Mouse (Mus musculus) neural tube, embryonic 12.5 days (tissue): Measurements from ENCODE around the gene Gm28047. TPM values are rescaled to one million over a fixed set of nuclear protein-coding genes. Genes with fewer than 3 reads are reported as not detected.
A peak's percentile ranks its signal among the peaks of the same experiment; 100 is the strongest.
"Not testable (repeated sequence)": the region's sequence is repeated elsewhere in the genome, so short reads cannot be mapped to it uniquely, and the experiment has no call there.

Experiments used
- ATAC-seq: fragments of 200-750 bp; cut with Nextera tagmentation; 2 replicates; pipeline ENCODE4 v1.8.0; 2017; ENCODE audit warnings: low read depth, mild to moderate bottlenecking, moderate TSS enrichment, moderate library complexity; ENCODE audit not compliant: low FRiP score
- H3K27ac ChIP-seq: fragments of 300-500 bp; sonication (generic); 2 replicates; pipeline ENCODE4 v1.5.1; 2016
- H3K27me3 ChIP-seq: fragments of 300-500 bp; sonication (generic); replicated peaks from 2 replicates; pipeline ENCODE4 v1.6.1; 2016; ENCODE audit warnings: mild to moderate bottlenecking
- H3K36me3 ChIP-seq: fragments of 300-500 bp; sonication (generic); 2 replicates; pipeline ENCODE4 v1.6.1; 2016; ENCODE audit warnings: mild to moderate bottlenecking
- H3K4me1 ChIP-seq: fragments of 300-500 bp; sonication (generic); 2 replicates; pipeline ENCODE4 v1.6.1; 2016
- H3K4me2 ChIP-seq: fragments of 300-500 bp; sonication (generic); replicated peaks from 2 replicates; pipeline ENCODE4 v1.6.1; 2016; ENCODE audit warnings: mild to moderate bottlenecking
- H3K4me3 ChIP-seq: fragments of 300-500 bp; sonication (generic); 2 replicates; pipeline ENCODE4 v1.5.1; 2016
- H3K9ac ChIP-seq: fragments of 300-500 bp; sonication (generic); 2 replicates; pipeline ENCODE4 v1.6.1; 2016; ENCODE audit warnings: mild to moderate bottlenecking
- H3K9me3 ChIP-seq: fragments of 300-500 bp; sonication (generic); 2 replicates; pipeline ENCODE4 v1.6.1; 2016; ENCODE audit warnings: mild to moderate bottlenecking
- WGBS: fragments of 180-500 bp; shearing (Covaris S2); methylation state at CpG from one replicate; pipeline ENCODE4 v1.1.7; 2016; 5-methylcytosine and 5-hydroxymethylcytosine counted together
- polyA plus RNA-seq: library from polyadenylated mRNA; unstranded; fragments of >200 nt; fragmentation: Nextera tagmentation; extraction: Ambion mirVana; gene quantifications from 2 replicates; pipeline ENCODE4 v1.2.1, GENCODE M21; 2016

Gene Gm28047
- not detected in 2 replicates for polyA plus RNA-seq

- Histone ChIP-seq H3K27me3 (no peaks in the 10 kb centered on the region), H3K4me3 (peak within 1 kb of the TSS; percentile 62), H3K36me3 (no peaks in the 10 kb centered on the region), H3K9me3 (no peaks in the 10 kb centered on the region), H3K4me2 (peak within 1 kb of the TSS; percentile 64), H3K27ac (peak within 1 kb of the TSS; percentile 91), H3K4me1 (peaks cover 11% of the 10 kb centered on the region), H3K9ac (peak within 1 kb of the TSS; percentile 71)
- peak; percentile 100 for ATAC-seq
- WGBS: under 1% methylated on average over 51 of the region's 51 CpGs
Observed at GRCm38 (mm10) chr15:102624970-102625686, at the start of gene Gm28047, which contains the start of gene Atf7. TSS of gene Gm28047 (minus strand) at chr15:102625067. TSS of gene Atf7 (minus strand) at chr15:102625464.

- H3K4me1 ChIP-seq: peaks cover 33% of the 10 kb centered on the region
Observed at GRCm38 (mm10) chr15:102673548-102673947, 48.7 kb upstream of the Gm28047 start.

GRCm38 (mm10) chr15:102672215-102673071 lies 47.6 kb upstream of the Gm28047 start, which contains the start of gene Atp5g2:
TSS of gene Atp5g2 (minus strand) at chr15:102672352.
- peaks cover 33% of the 10 kb centered on the region for H3K4me1 ChIP-seq
- peaks cover 2% of the 10 kb centered on the region for H3K36me3 ChIP-seq
- peak within 1 kb of the TSS; percentile 71 for H3K9ac ChIP-seq
- H3K9me3 ChIP-seq: no peaks in the 10 kb centered on the region
- 2% methylated on average over 37 of the region's 37 CpGs for WGBS
- peak within 1 kb of the TSS; percentile 95 for H3K27ac ChIP-seq
- H3K4me2 ChIP-seq: peak within 1 kb of the TSS; percentile 74
- H3K27me3 ChIP-seq: no peaks in the 10 kb centered on the region
- peak within 1 kb of the TSS; percentile 37 for H3K4me3 ChIP-seq
- peak; percentile 14; the same call in 1 of the 2 replicates for ATAC-seq

More at GRCm38 (mm10) chr15:102673548-102673947, 48.7 kb upstream of the Gm28047 start:
- Histone ChIP-seq H3K27ac (peak overlapping the region; percentile 54; the same call in 1 of the 2 replicates), H3K27me3 (no peaks in the 10 kb centered on the region), H3K4me2 (peak overlapping the region; percentile 74), H3K9me3 (no peaks in the 10 kb centered on the region), H3K9ac (no peak overlapping the region), H3K36me3 (no peaks in the 10 kb centered on the region), H3K4me3 (0 out of 2 replicates have a peak overlapping the region, but pooled peaks have one; percentile 7)
- ATAC-seq: peak; percentile 46
- WGBS: 4% methylated on average over 10 of the region's 10 CpGs

GRCm38 (mm10) chr15:102671721-102672214 lies 46.9 kb upstream of the Gm28047 start:
- Histone ChIP-seq H3K4me2 (peak overlapping the region; percentile 74), H3K9ac (peak overlapping the region; percentile 71), H3K36me3 (peaks cover 9% of the 10 kb centered on the region), H3K4me1 (peaks cover 33% of the 10 kb centered on the region), H3K9me3 (no peaks in the 10 kb centered on the region), H3K4me3 (peak overlapping the region; percentile 37), H3K27ac (peak overlapping the region; percentile 95), H3K27me3 (no peaks in the 10 kb centered on the region)
- under 1% methylated on average over 32 of the region's 34 CpGs for WGBS
- peak; percentile 59 for ATAC-seq

- Histone ChIP-seq H3K36me3 (peaks cover 17% of the 10 kb centered on the region), H3K9me3 (no peaks in the 10 kb centered on the region), H3K4me2 (peak overlapping the region; percentile 74), H3K27me3 (no peaks in the 10 kb centered on the region), H3K4me3 (peak overlapping the region; percentile 75), H3K9ac (peak overlapping the region; percentile 94), H3K27ac (peak overlapping the region; percentile 95), H3K4me1 (peaks cover 33% of the 10 kb centered on the region)
- peak; percentile 83 for ATAC-seq
- WGBS: under 1% methylated on average over 53 of the region's 53 CpGs
Observed at GRCm38 (mm10) chr15:102670767-102671575, 46.1 kb upstream of the Gm28047 start.

GRCm38 (mm10) chr15:102670281-102670680 lies 45.4 kb upstream of the Gm28047 start:
- H3K4me2 ChIP-seq: peak overlapping the region; percentile 67
- peak overlapping the region; percentile 94 for H3K9ac ChIP-seq
- WGBS: 10% methylated on average over 6 of the region's 6 CpGs
- no peaks in the 10 kb centered on the region for H3K27me3 ChIP-seq
- H3K4me1 ChIP-seq: peaks cover 33% of the 10 kb centered on the region
- peaks cover 22% of the 10 kb centered on the region for H3K36me3 ChIP-seq
- no peaks in the 10 kb centered on the region for H3K9me3 ChIP-seq
- peak overlapping the region; percentile 80; the same call in 1 of the 2 replicates for H3K27ac ChIP-seq
- ATAC-seq: no peak
- peak overlapping the region; percentile 75 for H3K4me3 ChIP-seq

GRCm38 (mm10) chr15:102669571-102669970 lies 44.7 kb upstream of the Gm28047 start:
- Histone ChIP-seq H3K36me3 (peaks cover 28% of the 10 kb centered on the region), H3K4me1 (peaks cover 33% of the 10 kb centered on the region), H3K9me3 (no peaks in the 10 kb centered on the region), H3K9ac (no peak overlapping the region), H3K27ac (no peak overlapping the region), H3K4me3 (no peak overlapping the region), H3K4me2 (peak overlapping the region; percentile 67; the same call in 1 of the 2 replicates), H3K27me3 (no peaks in the 10 kb centered on the region)
- no peak for ATAC-seq
- WGBS: 81% methylated on average over 8 of the region's 8 CpGs

GRCm38 (mm10) chr15:102665494-102665893 lies 40.6 kb upstream of the Gm28047 start:
- H3K9me3 ChIP-seq: no peaks in the 10 kb centered on the region
- H3K27ac ChIP-seq: no peak overlapping the region
- 62% methylated on average over 4 of the region's 4 CpGs for WGBS
- no peaks in the 10 kb centered on the region for H3K27me3 ChIP-seq
- no peak overlapping the region for H3K9ac ChIP-seq
- H3K4me3 ChIP-seq: no peak overlapping the region
- H3K4me1 ChIP-seq: peaks cover 10% of the 10 kb centered on the region
- H3K36me3 ChIP-seq: peaks cover 62% of the 10 kb centered on the region
- H3K4me2 ChIP-seq: no peak overlapping the region
- no peak for ATAC-seq

GRCm38 (mm10) chr15:102663825-102664224 lies 39.0 kb upstream of the Gm28047 start:
- Histone ChIP-seq H3K9me3 (no peaks in the 10 kb centered on the region), H3K36me3 (peaks cover 71% of the 10 kb centered on the region), H3K27me3 (no peaks in the 10 kb centered on the region), H3K4me2 (no peak overlapping the region), H3K9ac (no peak overlapping the region), H3K4me3 (no peak overlapping the region), H3K27ac (no peak overlapping the region), H3K4me1 (no peaks in the 10 kb centered on the region)
- WGBS: 93% methylated on average over 8 of the region's 8 CpGs
- no peak for ATAC-seq

GRCm38 (mm10) chr15:102662601-102663000 lies 37.7 kb upstream of the Gm28047 start:
- H3K4me2 ChIP-seq, H3K4me1 ChIP-seq, H3K9ac ChIP-seq, H3K27ac ChIP-seq, H3K9me3 ChIP-seq, H3K27me3 ChIP-seq, ATAC-seq, H3K4me3 ChIP-seq: not testable (repeated sequence)
- 83% methylated on average over 1 of the region's 2 CpGs for WGBS
- H3K36me3 ChIP-seq: peaks cover 70% of the 10 kb centered on the region

- Histone ChIP-seq H3K27ac (no peak overlapping the region), H3K9ac (no peak overlapping the region), H3K36me3 (peaks cover 26% of the 10 kb centered on the region), H3K4me1 (no peaks in the 10 kb centered on the region), H3K4me3 (no peak overlapping the region), H3K9me3 (no peaks in the 10 kb centered on the region), H3K27me3 (no peaks in the 10 kb centered on the region), H3K4me2 (no peak overlapping the region)
- WGBS: 73% methylated on average over 3 of the region's 3 CpGs
- no peak for ATAC-seq
Observed at GRCm38 (mm10) chr15:102657926-102658381, 33.1 kb upstream of the Gm28047 start.
